Mouse (Mus musculus) kidney, adult 2 months (tissue): Measurements from ENCODE around the gene Prrg2. TPM values are rescaled to one million over a fixed set of nuclear protein-coding genes. Genes with fewer than 3 reads are reported as not detected.
A peak's percentile ranks its signal among the peaks of the same experiment; 100 is the strongest.

ENCODE experiments used
- DNase-seq: peaks from one replicate; pipeline ENCODE4 v3.0.0; 2021
- H3K27ac ChIP-seq: fragments of 200-500 bp; 2 replicates; pipeline ENCODE4 v1.5.1; 2012; ENCODE audit warnings: low read depth, low read length, control low read depth, inconsistent platforms; ENCODE audit not compliant: insufficient read depth
- H3K27me3 ChIP-seq: fragments of 200-500 bp; replicated peaks from 2 replicates; pipeline ENCODE4 v1.6.1; 2012; ENCODE audit warnings: mild to moderate bottlenecking, moderate library complexity, low read length, inconsistent platforms; ENCODE audit not compliant: control insufficient read depth, insufficient read depth
- H3K36me3 ChIP-seq: fragments of 200-500 bp; 2 replicates; pipeline ENCODE4 v1.6.1; 2012; ENCODE audit warnings: mild to moderate bottlenecking, moderate library complexity, low read length, inconsistent platforms; ENCODE audit not compliant: control insufficient read depth, insufficient read depth
- H3K4me1 ChIP-seq: fragments of 200-500 bp; 2 replicates; pipeline ENCODE4 v1.6.1; 2011; ENCODE audit warnings: low read length; ENCODE audit not compliant: control insufficient read depth, insufficient read depth
- H3K4me3 ChIP-seq: fragments of 200-500 bp; 2 replicates; pipeline ENCODE4 v1.5.1; 2011; ENCODE audit warnings: mild to moderate bottlenecking, low read depth, low read length, control low read depth; ENCODE audit not compliant: insufficient read depth
- CTCF ChIP-seq: fragments of 200-500 bp; conservative IDR thresholded peaks from 2 replicates; pipeline ENCODE4 v1.5.1; 2011; ENCODE audit warnings: low read depth, mild to moderate bottlenecking, control low read depth, low read length, moderate library complexity, mixed read lengths; ENCODE audit not compliant: insufficient read depth, insufficient read length
- POLR2A ChIP-seq: fragments of 200-500 bp; IDR thresholded peaks from one replicate; pipeline ENCODE4 v1.6.1; 2011; ENCODE audit warnings: low read depth, low read length, control low read depth
- WGBS: fragments of 180-500 bp; shearing (Covaris S2); methylation state at CpG from one replicate; pipeline ENCODE4 v1.1.7; 2018; 5-methylcytosine and 5-hydroxymethylcytosine counted together
- polyA plus RNA-seq: library from polyadenylated mRNA; depleted of rRNA; stranded (reverse); fragments of >200 nt; gene quantifications from 2 replicates; pipeline ENCODE4 v1.2.3, GENCODE M21; 2012

The Prrg2 gene
- polyA plus RNA-seq, 1 experiment, result 80.9 TPM

DNA sequence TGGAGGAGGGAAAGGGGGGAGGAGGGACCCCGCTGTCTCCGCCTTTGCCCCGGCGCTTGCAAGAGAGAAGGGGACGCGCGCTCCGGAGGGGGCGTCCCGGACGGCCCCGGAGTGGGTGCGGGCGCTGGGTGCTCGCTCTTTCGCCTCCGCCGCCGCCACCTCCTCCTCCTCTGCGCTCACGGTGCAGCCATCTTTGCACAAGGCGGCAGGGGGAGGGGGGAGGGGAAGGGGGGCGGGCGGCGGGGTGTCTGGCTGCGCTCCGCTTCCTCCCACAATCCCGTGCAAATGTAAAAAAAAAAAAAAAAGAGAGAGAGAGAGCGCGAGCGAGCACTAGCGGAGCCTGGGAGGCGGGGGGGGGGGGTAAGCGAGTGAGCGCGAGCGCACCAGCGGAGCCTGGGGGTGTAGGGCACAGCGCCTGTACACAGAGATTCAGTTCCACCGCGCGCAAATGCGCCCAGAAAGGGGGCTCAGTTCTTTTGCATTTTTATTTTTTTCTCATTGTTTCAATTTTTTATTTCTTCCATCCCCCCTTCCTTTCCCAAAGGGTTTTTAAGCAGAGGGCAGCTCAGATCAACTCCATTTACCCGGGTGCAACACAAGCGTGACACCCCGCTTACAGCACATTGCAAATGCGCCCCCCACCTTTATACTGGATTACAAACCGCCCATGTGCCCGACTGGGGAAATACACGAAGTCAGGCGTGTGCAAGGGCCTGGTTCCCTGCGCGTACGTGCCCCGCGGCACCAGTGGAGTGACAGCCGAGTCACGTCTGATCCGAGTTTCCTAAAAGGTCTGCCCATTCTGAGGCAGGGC lies 9.2 kb downstream of the Prrg2 start:
- peaks cover 8% of the 10 kb centered on the region; the same call in 1 of the 2 replicates for H3K4me1 ChIP-seq
- no peak for TF ChIP-seq CTCF
- TF ChIP-seq POLR2A, result no peak
- no peaks in the 10 kb centered on the region for H3K27me3 ChIP-seq
- H3K27ac ChIP-seq, result peak overlapping the region; percentile 92
- peak; percentile 82 for DNase-seq
- peak overlapping the region; percentile 90 for H3K4me3 ChIP-seq
- WGBS, result under 1% methylated on average over 52 of the region's 59 CpGs
- no peaks in the 10 kb centered on the region for H3K36me3 ChIP-seq

- TF ChIP-seq POLR2A (no peak), CTCF (no peak)
- Histone ChIP-seq H3K36me3 (no peaks in the 10 kb centered on the region), H3K27ac (peak within 1 kb of the TSS; percentile 92), H3K4me3 (peak within 1 kb of the TSS; percentile 90), H3K4me1 (peaks cover 8% of the 10 kb centered on the region; the same call in 1 of the 2 replicates), H3K27me3 (no peaks in the 10 kb centered on the region)
- WGBS, result 0% methylated on average over 6 of the region's 18 CpGs
- DNase-seq, result no peak
Observed at GRCm38 (mm10) chr7:45052862-45053116, 9.7 kb downstream of the Prrg2 start, which contains the start of gene Prr12. Gene Prr12 (minus strand): TSS chr7:45052881.

DNA sequence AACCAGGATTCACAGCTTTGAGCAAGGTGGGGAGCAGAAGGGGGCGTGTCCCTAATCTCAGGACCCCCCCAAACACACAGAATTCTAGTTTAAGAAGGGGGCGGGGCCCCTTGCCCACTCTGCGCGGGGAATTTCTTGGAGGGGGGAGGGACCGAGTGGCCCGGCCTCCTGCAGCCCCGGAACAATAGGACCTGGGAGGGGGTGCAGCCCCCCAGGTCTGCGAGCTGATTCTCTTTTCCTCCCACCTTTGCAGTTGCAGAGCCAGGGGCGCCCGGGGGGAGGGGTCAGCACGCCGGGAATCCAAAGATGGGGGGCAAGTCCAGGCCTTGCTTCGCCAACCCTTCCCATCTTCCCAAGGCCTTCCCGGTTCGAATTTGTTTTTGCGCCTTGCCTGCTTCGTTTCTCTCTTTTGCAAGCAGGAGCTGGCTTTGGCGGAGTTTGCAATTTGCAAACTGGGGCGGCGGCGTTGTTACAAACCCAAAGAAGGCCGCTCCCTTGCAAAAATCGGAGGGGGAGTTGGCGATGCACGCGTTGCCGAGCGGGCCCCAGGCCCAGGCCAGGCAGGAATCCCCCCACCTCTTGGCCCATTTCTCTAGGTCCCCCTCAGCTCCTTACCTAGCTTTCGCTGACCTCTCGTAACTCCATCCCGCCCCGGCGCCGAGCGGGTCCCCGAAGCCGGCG lies 10.2 kb downstream of the Prrg2 start:
- DNase-seq, result peak; percentile 34
- WGBS, result 1% methylated on average over 38 of the region's 38 CpGs
- Histone ChIP-seq H3K4me3 (peak overlapping the region; percentile 90), H3K27ac (peak overlapping the region; percentile 86), H3K27me3 (no peaks in the 10 kb centered on the region), H3K4me1 (peaks cover 8% of the 10 kb centered on the region; the same call in 1 of the 2 replicates), H3K36me3 (no peaks in the 10 kb centered on the region)
- TF ChIP-seq POLR2A, result no peak
- no peak for TF ChIP-seq CTCF

GRCm38 (mm10) chr7:45051601-45051974 lies 10.9 kb downstream of the Prrg2 start:
- H3K27ac ChIP-seq, result no peak overlapping the region; the same call in 1 of the 2 replicates
- H3K4me3 ChIP-seq, result peak overlapping the region; percentile 90
- no peaks in the 10 kb centered on the region for H3K27me3 ChIP-seq
- 18% methylated on average over 13 of the region's 13 CpGs for WGBS
- no peak for DNase-seq
- TF ChIP-seq POLR2A (no peak), CTCF (no peak)
- peaks cover 8% of the 10 kb centered on the region; the same call in 1 of the 2 replicates for H3K4me1 ChIP-seq
- H3K36me3 ChIP-seq, result no peaks in the 10 kb centered on the region

- Histone ChIP-seq H3K4me3 (no peak overlapping the region; the same call in 1 of the 2 replicates), H3K27ac (no peak overlapping the region), H3K4me1 (peaks cover 8% of the 10 kb centered on the region; the same call in 1 of the 2 replicates), H3K27me3 (no peaks in the 10 kb centered on the region), H3K36me3 (no peaks in the 10 kb centered on the region)
- DNase-seq, result peak; percentile 79
- 33% methylated on average over 16 of the region's 16 CpGs for WGBS
- TF ChIP-seq CTCF (no peak), POLR2A (no peak)
Observed at GRCm38 (mm10) chr7:45050945-45051600, 11.4 kb downstream of the Prrg2 start.

GRCm38 (mm10) chr7:45048923-45049657 lies 13.4 kb downstream of the Prrg2 start:
- H3K36me3 ChIP-seq, result no peaks in the 10 kb centered on the region; the same call in 1 of the 2 replicates
- WGBS, result 88% methylated on average over 23 of the region's 23 CpGs

More at GRCm38 (mm10) chr7:45048923-45049657, 13.4 kb downstream of the Prrg2 start:
- peaks cover 8% of the 10 kb centered on the region; the same call in 1 of the 2 replicates for H3K4me1 ChIP-seq
- TF ChIP-seq POLR2A, result no peak
- no peak for TF ChIP-seq CTCF
- no peak overlapping the region for H3K27ac ChIP-seq
- DNase-seq, result no peak
- H3K4me3 ChIP-seq, result no peak overlapping the region
- no peaks in the 10 kb centered on the region for H3K27me3 ChIP-seq
